Mouse (Mus musculus) gastrocnemius, postnatal 14 days (tissue): ENCODE measurements at regions not wholly inside any gene's neighbourhood (a gene's known extent, or its start where the extent isn't known, plus 50 kb on each side); places are given as distances from the start of the nearest gene placed in this dataset.

Experiments used
- DNase-seq: peaks from one replicate; pipeline ENCODE4 v3.0.0; 2021; ENCODE audit warnings: mixed read lengths
- intact Hi-C: fragments of 180-260 bp; cut with DNase I; formaldehyde crosslinking; loops from one replicate; pipeline ENCODE4 v1.15.1; 2025; ENCODE audit warnings: low total_unique reads

DNA sequence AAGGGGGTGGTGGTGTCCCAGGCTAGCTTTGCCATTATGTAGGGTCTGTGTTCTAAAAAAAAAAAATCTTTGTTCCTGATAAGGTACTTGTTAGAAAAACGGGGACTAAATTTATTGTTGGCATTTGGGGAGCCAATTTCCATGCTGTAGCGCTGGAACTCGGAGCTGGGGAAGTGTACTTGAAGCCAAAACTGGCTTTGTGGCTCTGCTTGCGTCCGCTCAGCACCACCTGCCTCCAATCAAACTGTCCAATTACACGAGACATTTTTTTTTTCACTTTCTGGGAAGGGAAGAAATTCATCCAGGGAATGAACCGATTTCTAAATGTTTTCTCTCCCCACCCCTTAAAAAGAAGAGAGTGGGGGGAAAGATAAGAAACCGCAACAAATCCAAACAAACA, 138.1 kb upstream of the Id2 start:
- DNase-seq, result no peak
- intact Hi-C loops, result no loop called here

DNA sequence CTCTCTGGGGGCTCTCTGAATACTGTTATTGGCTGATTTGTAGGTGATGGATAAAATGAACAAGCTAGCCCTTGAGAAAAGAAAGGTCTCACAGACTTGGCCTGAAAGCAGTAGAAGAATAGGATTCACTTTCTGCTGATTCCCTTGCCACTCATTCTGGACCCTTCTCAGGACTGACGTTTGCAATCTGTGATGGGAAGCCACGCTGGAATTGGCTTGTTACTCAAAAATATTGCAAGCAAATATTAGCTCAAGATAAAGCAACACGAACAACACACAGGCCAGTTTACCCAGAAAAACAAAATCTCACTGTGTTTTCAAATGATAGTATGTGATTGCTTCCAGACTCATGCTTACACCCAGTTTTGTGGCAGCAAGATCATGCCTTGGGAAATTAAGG, 137.7 kb upstream of the Id2 start:
- intact Hi-C loops, result no loop called here
- DNase-seq, result no peak

DNA sequence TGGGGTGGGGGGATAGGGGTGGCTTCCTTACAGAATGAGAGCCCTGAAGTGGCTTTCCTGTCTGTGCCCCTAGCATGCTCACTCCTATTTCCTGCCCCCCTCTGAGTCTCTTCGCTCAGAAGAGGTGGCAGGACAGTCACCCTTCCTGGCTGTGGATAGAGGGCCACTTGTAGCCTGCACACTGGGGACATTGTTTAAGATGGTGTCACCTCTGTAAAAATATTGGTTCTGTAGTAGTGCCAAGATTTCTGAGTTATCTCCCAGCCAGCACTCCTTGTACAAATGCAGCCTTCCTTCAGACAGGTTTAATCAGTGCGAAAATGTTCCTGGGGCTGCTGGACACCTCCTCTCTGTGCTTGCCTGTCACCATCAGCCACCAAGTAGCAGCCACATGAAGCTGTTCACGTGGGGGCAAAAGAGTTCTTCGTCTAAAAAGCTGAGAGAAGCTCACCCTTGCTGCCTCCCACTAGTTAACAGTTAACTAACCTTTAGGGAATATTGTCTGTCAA, 136.1 kb upstream of the Id2 start:
- intact Hi-C loops, result no loop called here
- DNase-seq, result no peak

DNA sequence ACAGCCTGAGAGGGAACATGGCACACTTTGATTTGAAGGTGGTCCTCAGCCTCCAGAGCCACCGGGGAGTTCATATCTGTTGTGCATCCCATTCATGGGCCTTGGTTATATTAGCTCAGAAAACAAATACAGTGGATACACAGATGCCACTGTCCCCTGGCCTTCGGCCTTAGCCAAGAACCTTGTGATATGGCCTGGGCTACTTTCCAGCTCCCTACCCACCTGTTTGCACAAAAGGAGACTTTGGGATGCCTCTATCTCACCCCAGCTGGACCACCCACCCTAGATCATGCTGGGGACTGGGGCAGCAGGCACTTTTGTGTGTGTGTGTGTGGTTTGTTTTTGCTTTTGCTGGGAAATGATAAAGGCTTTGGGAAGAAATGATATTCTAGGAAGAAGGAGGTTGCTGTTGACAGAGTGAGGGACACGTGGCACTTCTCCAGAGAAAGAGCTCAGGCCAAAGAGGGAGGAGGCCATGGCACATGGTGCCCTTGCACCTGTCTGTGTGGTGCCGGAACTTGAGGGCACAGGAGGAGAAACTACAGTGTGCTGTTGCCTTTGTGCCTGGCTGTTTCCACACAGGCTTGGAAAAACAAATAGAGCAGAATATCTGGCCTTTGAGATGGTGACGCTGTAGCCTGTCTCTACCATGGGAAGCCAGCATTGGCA, 135.6 kb upstream of the Id2 start:
- no peak for DNase-seq
- intact Hi-C loops, result no loop called here

DNA sequence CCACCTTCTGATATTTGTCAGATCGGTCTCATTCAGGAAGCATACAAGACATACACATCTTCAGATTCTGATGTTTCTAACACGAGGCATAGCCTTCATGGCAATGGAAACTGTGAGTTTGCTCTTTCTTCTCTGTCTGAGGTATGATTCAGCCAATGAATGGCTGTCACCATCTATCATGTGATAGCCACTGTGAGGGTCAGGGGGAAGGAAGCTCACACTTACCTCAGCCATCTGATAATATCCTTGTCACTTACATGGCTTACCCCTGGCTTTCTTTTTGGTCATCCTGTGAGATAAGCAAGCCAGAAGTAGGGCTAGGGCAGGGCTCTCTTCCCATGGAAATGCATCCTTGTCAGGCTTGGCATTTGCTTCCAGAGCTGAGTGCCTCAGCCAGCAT, 131.8 kb upstream of the Id2 start:
- intact Hi-C loops, result no loop called here

DNA sequence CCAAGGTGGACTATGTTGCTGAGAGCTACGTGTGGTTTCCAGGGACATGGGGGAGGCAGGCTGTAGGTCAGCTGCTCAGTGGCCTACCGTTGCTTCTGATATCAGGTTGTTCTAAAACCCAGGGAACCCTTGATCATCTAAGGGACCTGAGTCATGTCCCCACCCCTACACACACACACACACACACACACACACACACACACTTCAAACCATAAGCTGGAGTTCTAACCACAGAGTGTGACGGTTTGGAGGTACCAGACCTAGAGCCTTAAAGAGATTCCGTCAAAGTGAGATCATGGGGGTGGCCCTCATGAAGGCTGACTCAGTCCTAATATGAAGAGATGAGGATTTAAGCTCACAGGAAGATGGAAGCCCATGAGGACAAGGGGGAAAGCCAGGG, 130.8 kb upstream of the Id2 start:
- no peak for DNase-seq
- intact Hi-C loops, result no loop called here

More for the DNA sequence above, 131.8 kb upstream of the Id2 start:
- DNase-seq, result no peak

DNA sequence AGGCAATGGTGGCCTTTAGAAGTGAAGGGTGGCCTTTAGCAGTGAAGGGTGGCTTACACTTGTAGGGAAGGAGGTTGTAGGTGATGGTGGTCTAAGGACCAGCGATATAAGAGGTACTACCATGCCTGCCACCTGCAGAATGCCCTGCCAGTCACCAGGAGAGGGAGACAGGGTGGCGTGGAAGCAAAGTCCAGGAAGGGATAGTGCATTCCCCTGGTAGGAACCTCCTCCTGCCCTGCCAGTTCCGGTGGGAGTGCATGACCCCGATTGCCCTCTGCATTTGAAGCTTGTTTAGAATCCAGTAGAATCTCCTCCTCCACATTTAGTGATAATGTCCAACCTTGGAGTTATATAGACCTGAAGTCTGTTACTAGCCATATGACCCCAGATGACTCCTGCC, 127.7 kb upstream of the Id2 start:
- intact Hi-C loops, result no loop called here
- no peak for DNase-seq

DNA sequence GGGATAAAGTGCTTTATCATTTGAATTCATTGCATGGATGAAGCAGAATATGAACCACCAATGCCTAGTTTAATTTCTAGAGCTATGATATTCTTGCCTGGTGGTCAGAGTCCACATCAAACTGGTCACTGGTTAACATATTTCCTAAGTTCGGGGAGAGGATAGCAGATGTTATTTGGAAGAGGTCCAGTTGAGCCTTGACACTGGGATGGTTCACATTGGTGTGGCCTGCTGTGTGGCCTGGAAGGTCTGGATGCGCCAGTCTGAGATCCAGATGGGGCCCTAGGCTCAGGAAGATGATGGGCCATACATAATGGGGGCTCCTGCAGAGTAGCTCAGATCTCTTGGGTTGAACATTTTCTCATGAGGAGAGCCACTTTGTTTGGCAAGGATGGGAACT, 127.3 kb upstream of the Id2 start:
- intact Hi-C loops, result no loop called here

DNA sequence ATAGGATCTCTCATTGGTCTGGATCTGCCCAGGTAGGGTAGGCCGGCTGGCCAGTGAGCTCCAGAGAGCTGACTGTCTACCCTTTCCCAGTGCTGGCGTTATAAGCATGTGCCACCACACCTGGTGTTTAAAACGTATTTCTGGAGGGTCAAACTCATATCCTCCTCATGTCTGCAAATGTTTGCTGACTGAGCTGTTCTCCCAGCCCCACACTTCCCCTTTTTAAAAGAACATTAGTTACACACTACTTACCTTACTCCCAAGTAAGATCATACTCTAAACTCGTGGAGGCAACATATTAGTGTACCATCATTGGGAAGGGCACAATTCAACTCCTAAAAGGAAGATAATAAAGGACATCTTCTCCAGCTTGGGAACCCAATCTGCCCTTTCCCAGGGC, 126.6 kb upstream of the Id2 start:
- DNase-seq, result no peak
- intact Hi-C loops, result no loop called here

More for the DNA sequence above, 127.3 kb upstream of the Id2 start:
- DNase-seq, result no peak

DNA sequence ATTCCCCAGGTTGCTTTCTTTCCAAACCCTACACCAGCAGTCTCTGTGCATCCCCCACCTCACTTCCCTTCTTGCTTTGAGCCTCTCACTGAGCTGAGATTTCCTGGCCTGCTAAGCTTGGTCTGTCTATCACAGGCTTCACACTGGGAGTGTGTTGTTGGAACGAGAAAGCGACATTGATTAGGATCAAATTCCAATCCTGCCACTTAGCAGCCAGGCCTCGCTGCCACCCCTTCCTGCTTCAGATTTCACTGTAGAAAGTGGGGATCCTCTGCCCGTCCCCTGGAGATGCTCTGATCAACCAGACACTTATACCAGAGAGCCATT, 123.8 kb upstream of the Id2 start:
- DNase-seq, result no peak
- intact Hi-C loops, result no loop called here

DNA sequence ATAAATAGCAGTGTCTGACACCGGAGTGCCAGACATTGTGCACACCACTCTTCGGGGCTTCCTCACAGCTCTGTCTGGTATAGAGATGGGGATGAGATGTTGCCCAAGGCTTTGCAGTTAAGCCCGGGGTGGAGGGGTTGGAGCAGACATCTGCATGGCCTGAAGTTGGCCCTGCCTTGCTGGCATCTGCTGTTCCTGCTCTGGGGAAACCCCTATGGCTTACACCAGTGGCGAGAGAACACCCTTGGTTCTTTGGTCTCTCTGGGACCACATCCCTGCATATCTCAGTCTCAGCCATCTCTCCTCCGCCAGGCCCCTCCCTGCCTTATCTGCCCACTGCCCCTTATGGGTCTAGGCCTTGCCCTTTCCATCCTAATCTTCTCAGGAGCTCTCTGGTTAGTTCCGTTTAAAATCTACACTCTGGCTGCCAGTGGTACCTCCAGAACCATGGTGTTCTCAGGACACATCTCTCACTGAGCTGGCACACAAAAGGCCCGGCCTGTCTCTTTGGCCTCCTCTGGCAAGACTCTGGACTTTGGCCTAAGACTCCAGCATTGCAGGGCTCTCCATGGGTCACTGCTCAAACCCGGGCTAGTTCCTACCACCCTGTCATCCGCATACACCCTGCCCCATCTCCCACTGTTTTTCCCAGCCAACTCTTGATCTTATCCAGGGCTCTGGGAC, 123.3 kb upstream of the Id2 start:
- intact Hi-C loops, result no loop called here

DNA sequence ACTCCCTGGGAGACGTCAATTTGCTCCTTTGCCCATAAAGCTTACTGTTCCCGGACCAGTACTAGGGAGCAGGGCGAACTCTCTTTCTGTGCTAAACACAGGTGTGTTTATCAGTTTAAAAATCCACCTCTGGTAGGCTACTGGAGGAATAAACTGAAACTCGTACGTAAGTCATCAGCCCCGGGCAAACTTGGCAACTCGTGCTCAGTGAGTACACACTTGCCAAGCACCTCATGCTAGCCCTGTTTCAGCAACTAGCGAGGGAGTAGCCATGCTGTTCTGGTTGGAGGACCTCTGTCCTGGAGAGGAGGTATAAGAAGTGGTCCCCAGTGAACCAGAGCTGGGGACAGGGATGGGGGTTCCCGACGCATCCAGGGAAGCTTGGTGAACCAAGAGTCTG, 122.6 kb upstream of the Id2 start:
- no peak for DNase-seq
- intact Hi-C loops, result no loop called here

More for the DNA sequence above, 123.3 kb upstream of the Id2 start:
- no peak for DNase-seq

DNA sequence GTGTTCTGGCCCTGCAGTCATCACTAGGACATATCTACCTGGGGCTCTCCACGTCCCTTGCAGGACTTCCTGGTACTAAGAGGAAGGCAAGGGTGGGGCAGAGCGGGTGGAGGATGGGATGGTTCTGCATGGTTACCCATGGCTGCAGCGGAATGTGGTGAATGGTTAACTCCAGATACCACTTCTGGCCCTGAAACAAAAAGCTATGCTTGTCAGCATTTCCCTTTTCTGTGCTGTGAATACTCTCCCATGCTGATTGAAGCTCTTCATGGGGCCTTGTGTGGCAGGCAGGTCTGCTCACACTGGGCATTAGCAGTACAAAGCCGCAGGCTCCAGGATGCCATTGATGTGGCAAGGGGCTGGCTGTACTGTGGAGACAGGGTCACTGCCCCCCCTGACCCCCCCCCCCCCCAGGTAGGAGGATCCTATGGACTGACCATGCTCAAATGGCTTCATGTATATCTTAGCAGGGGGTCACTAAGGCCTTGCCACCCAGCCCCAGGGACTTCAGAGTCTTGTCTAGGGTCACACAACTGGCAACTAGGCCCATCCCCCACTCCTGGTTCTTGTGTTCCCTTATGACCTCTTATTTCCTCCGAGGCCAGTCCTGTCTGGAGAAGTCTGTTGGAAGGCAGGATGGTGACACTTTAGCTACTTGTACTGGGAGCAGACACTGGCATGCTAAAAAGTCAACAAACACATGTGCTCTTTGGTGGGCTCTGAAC, 120.0 kb upstream of the Id2 start:
- no peak for DNase-seq
- intact Hi-C loops, result no loop called here

DNA sequence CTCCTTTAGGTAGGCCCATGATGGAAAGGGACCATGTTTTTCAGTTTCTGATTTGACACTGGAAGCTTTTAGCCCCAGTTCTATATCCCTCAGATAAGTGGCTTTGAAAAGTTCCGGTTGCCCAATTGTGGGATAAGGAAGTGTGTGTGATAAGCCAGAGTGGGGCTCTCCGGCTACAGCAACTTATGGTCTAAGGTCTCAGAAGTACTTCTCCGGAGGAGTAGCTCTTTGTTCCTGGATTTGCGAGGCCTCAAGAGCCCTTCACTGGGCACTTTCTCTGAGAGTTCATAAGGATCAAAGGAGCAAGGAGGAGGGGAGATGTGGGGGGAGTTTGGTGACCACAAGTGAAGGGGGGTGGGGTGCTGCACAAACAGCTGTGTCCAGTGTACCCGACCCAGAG, 118.3 kb upstream of the Id2 start:
- intact Hi-C loops, result no loop called here

DNA sequence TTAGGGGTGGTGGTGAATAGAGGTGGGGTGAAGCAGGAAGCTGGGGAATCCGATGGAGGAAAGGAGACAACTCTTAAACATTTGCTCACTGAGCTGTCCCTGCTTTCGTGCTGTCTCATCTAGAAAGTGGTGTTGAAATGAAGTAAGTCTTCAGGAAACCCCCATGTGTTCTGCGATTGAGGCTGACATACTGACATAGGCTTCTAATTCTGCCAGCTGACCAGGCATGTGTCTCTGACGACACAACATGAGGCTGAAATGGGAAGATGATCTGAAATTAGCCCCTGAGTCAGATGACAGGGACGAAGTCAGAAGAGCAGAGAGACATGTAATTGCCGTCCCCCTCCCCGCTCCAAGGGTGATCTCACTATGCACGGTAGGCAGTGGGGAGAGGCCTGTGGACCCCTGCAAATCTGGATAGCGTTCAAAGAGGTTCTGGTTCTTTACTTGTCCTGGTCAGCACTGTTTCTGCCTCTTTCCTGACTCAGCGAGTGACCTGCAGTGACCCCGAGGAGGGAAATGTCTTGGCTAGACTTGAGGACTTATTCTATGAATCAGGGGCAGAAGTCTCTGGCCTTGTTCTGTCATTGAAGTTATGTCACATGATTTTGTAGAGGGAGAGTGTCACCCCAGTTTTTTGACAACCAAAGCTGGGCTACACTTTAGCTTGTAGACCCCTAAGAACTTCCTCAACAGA, 117.0 kb upstream of the Id2 start:
- intact Hi-C loops, result no loop called here
- DNase-seq, result no peak

More for the DNA sequence above, 118.3 kb upstream of the Id2 start:
- DNase-seq, result no peak

DNA sequence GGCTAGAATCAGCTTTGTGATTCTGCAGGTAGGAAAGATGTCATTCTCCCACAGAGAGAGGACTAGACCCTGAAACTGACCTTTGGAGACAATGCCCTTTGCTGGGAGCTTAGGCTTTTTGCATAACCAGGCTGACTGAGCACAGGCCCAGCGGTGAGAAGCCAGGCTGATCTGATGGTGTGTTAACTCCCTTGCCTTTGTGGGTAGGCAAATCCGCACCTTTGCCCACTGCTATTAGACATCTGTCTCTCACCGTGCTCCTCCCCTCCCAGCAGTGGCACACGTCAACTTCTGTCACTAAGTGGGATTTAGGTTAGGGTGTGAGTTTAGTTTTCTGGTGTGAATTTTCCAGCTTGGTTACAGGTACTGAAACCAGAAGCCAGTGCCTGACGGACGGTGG, 114.4 kb upstream of the Id2 start:
- no peak for DNase-seq
- intact Hi-C loops, result no loop called here

DNA sequence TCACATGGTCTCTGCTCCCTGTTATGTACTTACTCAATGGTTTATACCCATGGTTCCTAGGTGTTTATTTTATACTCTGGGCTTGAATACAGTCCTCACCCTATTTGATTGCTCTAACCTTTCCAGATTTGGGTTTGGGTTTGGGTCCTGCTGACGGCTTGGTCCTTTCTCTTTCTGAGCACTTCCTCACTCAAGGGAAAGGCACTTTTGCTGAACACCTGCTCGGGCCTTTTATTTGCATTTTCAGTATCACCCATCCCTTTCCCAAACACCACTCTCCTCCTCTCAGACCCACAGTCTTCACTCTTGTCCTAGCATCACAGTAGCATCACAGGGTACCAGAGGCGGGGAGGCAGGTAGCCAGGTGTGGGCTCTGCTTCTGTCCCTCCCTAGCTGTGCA, 113.7 kb upstream of the Id2 start:
- intact Hi-C loops, result no loop called here
- no peak for DNase-seq

DNA sequence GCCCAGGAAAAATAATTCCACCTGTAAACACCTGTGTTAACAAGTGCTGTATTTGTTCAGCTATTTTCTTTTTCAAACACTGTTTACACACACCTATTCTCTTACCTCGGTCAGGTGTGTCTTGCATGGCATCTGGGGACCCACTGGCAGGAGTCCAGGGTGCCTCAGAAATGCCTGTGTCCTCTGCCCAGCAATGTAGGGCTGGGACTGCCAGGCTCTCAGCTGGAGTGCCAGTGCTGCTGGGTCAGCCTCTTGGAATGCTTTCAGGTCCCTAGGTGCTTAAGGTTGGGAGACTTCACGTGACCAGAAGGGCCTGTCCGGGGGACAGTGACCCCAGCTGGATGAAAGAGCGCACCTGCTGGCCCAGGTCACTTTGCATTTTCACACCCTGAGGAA, 112.4 kb upstream of the Id2 start:
- intact Hi-C loops, result no loop called here
- no peak for DNase-seq

DNA sequence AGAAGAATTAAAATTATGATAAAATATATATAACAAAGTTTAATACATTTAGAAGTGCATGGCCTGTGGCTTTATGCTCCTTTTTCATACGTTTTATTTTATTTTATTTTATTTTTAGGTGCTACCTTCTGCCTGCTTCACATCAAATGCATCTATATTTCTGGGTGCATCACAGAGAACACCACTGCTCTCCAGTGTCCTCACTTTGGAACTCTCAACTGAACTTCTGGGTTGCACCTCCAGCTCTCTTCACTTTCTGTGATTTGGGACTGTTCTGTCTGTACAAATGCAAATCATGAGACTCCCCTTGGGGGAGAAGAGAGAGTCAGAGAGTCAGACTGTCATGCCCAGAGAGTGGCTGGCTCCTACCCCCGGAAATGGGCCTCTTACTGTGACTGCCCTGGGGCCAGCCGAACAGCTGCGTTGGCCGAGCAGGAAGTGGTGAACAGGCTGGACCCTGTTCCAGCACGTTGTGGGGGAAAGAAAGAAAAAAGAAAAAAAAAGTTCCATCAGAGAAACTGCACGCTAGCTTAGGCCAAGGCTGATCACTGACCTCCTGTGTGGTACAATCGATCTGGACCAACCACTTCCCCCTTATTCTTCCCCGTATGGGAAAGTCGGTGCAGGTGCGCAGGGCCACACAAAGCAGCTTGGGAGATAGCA, 111.9 kb upstream of the Id2 start:
- peak; percentile 54 for DNase-seq

More for the DNA sequence above, 111.9 kb upstream of the Id2 start:
- intact Hi-C loops, result no loop called here
